In genomic region chr5:112659295-112659694, GRCm38 (mm10) we compare ENCODE assay signal across 19 mouse cellular contexts.
"Had no signal": no experiment of that assay in that cellular context is flagged by ENCODE, and none has a peak within 500 bp of the region (broad histone marks: within the 10 kb centered on the region; RNA-seq: fewer than 3 reads in every experiment).

No protein-coding gene starts in this region.

- DNase-seq: kidney, adult 9 months; kidney, postnatal 14 days; kidney, postnatal 4 days; left cerebral cortex, postnatal 4 days; liver, embryonic 13.5 days; lung, adult 2 months; lung, postnatal 14 days; lung, postnatal 4 days; midbrain, embryonic 14.5 days; right cerebral cortex, adult 18-20 months; right cerebral cortex, postnatal 14 days; right cerebral cortex, postnatal 4 days; thymus, adult 2 months; thymus, postnatal 14 days; thymus, postnatal 4 days had no signal

- H3K4me2 ChIP-seq: limb, embryonic 12.5 days; limb, embryonic 15.5 days; liver, embryonic 13.5 days; midbrain, embryonic 11.5 days had no signal

- H3K9ac ChIP-seq: limb, embryonic 12.5 days; limb, embryonic 15.5 days; liver, embryonic 13.5 days had no signal

- H3K4me3 ChIP-seq: limb, embryonic 12.5 days; limb, embryonic 15.5 days; liver, embryonic 13.5 days had no signal

- H3K36me3 ChIP-seq: limb, embryonic 12.5 days; limb, embryonic 15.5 days; liver, embryonic 13.5 days had no signal

- H3K9me3 ChIP-seq: limb, embryonic 12.5 days; limb, embryonic 15.5 days; liver, embryonic 13.5 days had no signal

- H3K27ac ChIP-seq: limb, embryonic 12.5 days; limb, embryonic 15.5 days; liver, embryonic 13.5 days; stomach, postnatal 0 days had no signal

- H3K4me1 ChIP-seq: liver, embryonic 13.5 days had no signal
